Mouse (Mus musculus) layer of hippocampus, postnatal 36 days (tissue): Measurements from ENCODE around the gene Hnrnpll. TPM values are rescaled to one million over a fixed set of nuclear protein-coding genes. Genes with fewer than 3 reads are reported as not detected.
"Not testable (repeated sequence)": the region's sequence is repeated elsewhere in the genome, so short reads cannot be mapped to it uniquely, and the experiment has no call there.

ENCODE experiments used
- DNase-seq, 2 experiments: peaks; one replicate each; pipeline ENCODE4 v3.0.0; 2022
- total RNA-seq, 2 experiments: library from RNA; stranded (reverse); gene quantifications; 2 replicates each; pipeline ENCODE4 v1.2.3; 2021

Gene Hnrnpll
- total RNA-seq, 2 experiments from 2014 or later, result 62.3 to 66.0 TPM

DNA sequence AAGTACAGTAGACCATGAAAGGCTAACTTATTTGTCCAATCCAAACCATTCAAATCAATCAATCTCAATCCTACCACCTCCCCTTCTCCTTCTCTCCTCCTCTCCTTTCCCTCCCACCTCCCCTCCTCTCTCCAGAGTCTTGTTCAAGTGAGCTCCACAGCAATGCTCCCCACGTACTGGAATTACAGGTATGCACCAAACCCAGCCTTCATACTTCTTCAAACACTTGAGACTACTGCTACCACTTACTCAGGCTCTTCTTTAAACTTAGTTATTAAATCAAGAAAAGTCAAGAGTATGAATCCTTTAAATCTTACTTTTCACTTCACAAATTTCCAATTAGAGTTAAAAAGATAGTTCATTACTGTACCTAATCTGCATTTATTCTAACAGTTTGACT, 3.6 kb downstream of the Hnrnpll start:
- DNase-seq, result no peak

DNA sequence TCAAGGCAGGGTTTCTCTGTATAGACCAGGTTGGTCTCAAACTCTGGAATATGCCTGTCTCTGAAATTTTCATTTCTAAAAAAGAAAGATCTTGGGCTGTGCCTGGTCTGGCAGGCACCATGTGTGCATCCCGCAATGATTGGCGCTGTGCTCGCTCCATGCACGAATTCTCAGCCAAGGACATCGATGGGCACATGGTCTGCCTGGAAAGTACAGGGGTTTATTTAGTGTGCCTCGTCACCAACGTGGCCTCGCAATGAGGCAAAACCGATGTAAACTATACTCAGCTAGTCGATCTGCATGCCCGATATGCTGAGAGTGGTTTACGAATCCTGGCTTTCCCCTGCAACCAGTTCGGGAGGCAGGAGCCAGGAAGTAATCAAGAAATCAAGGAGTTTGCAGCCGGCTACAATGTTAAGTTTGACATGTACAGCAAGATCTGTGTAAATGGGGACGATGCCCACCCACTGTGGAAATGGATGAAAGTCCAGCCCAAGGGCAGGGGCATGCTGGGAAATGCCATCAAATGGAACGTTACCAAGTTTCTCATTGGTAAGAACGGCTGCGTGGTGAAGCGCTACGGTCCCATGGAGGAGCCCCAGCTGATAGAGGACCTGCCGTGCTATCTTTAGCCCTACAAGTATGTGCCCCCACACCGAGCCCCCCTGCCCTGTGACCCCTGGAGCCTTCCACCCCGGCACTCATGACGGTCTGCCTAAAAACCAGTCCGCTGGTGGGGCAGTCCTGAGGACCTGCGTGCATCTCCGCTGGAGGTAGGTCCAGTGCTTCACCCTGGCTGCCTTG, 8.0 kb downstream of the Hnrnpll start:
- DNase-seq, result peak; percentile 40 to 43

- DNase-seq, result no peak
These were observed 10.5 kb downstream of the Hnrnpll start for GRCm38 (mm10) chr17:80051682-80052081.

GRCm38 (mm10) chr17:80049300-80049699, 12.8 kb downstream of the Hnrnpll start:
- DNase-seq, result not testable (repeated sequence)

DNA sequence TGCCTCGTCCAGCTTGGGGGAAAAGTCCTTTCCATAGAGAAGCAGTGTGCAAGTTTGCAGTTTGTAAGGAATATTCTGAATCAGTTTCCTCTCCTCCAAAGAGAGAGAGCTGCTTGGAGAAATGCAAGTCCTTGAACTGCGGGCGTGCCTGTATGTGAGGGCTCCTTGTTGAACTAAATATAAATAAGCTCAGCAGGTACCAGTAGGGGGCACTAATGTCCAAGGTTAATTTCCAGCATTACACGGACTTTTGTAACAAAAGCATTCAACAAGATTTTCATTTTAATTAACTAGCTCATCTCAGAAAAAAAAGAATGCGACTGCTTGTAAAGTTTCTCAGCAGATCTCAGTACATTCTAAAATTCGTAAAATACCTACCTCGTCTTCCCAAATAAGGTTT, 13.9 kb downstream of the Hnrnpll start:
- DNase-seq, result peak in 1 of 2 experiments; percentile 51

GRCm38 (mm10) chr17:80041739-80042138, 20.4 kb downstream of the Hnrnpll start:
- DNase-seq, result no peak

GRCm38 (mm10) chr17:80028675-80029074, 33.5 kb downstream of the Hnrnpll start:
- no peak for DNase-seq

- DNase-seq, result no peak
These were observed 35.8 kb downstream of the Hnrnpll start for GRCm38 (mm10) chr17:80026189-80026936.

DNA sequence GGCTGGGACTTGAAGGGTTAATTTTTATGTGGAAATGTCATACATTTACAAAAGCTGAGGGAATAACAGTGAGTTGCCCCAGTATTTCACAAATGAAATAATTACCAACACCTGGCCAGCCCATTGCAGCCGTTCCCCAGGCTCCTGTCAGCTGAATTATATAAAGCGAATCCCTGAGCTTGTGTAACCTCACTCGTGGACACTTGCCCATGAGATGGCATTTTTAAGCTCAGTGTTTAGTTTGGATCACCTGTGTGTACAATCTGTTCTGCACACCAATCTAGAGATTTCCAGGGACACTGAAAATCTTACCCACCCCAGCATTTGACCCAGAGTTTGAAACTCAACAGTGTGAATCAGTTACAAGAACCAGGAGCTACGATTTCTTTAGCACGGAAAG, 40.0 kb downstream of the Hnrnpll start:
- no peak for DNase-seq

DNA sequence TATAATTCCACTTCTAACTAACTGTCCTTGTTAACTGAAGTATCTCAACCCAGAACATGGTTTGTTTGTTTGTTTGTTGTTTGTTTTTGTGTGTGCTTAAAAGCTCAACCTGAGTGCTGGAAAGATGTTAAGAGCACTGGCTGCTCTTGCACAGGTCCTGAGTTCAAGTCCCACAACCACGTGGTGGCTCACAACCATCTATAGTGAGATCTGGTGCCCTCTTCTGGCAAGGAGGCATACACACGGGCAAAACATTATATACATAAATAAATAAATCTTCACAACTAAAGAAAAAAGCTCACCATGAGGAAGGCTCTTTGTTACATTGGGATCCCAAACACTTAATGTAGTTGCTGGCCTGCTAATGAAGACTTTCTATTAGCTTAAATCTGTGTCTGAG, 41.6 kb downstream of the Hnrnpll start:
- no peak for DNase-seq

DNA sequence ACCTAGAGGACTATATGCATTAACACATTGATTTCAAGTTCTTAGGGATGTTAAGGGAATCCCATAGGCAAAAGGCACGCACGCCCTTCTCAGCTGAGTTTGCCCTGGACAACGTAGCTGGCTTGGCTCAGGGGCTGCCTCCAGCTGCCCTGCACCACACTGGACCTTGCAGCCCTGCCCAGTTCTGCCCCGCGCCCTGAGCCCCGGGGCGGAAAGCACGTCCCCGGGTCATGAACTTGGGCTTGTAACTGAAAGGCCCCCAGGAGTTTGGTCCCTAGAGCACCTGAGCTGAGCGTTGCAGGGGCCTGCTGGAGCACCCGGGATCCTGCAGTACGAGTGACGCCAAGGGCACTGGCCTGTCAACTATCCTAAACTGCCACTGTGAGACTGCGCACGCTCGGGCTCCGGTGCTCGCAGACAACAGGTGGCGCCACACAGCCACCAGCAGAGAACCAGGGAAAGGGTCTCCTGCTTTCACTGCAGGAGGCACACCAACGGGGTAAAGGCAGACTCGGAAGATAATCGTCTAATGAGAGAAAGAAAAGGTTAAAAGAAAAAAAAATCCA, 43.1 kb downstream of the Hnrnpll start:
- no peak for DNase-seq

GRCm38 (mm10) chr17:80018239-80018975, 43.7 kb downstream of the Hnrnpll start:
- DNase-seq, result no peak

DNA sequence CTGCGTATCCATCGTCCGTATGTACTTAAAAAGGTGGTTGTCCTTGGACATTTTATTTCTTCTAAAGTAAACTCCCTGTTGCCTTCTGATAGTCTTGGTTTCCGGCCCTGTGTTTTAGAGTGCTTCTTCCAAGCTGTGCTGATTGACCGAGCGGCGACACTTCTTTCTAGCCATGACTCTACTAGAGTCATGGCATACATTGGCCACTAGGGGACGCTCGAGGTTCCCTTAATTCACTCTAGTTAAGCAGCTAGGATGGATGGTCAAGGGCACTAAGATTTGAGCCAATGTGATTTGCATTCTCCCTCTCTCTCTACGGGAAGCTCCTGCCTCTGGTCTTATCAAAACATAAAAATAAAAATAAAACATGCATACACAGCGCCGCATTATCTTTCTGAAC, 44.7 kb downstream of the Hnrnpll start:
- DNase-seq, result peak; percentile 36 to 43

GRCm38 (mm10) chr17:80016400-80016799, 45.7 kb downstream of the Hnrnpll start:
- not testable (repeated sequence) for DNase-seq

DNA sequence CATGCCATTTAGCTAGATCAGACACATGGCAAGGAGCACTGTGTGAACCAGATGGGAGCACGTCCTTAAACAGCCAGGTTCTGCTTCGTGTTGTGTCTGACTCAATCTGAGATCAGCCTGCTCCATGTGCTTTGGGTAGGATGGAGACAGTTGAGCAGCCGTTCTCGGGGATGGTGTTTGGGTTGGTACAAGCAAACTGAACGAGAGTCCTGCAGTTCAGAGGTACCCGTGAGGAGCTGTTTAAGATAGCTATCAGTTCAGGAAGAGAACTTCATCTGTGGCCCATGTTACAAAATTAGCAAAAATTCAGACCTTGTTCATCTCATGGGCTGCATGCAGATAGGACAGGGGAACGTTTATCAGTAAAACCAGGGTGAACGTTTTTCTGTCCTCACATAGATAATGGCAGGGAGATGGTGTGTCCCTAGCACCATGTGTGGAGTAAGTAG, 47.7 kb downstream of the Hnrnpll start:
- DNase-seq, result no peak

- no peak for DNase-seq
These were observed 52.2 kb downstream of the Hnrnpll start for GRCm38 (mm10) chr17:80009926-80010325.

- no peak for DNase-seq
These were observed 53.3 kb downstream of the Hnrnpll start for GRCm38 (mm10) chr17:80008847-80009246.

GRCm38 (mm10) chr17:80004345-80005239, 57.5 kb downstream of the Hnrnpll start:
- DNase-seq, result peak in 1 of 2 experiments; percentile 32

DNA sequence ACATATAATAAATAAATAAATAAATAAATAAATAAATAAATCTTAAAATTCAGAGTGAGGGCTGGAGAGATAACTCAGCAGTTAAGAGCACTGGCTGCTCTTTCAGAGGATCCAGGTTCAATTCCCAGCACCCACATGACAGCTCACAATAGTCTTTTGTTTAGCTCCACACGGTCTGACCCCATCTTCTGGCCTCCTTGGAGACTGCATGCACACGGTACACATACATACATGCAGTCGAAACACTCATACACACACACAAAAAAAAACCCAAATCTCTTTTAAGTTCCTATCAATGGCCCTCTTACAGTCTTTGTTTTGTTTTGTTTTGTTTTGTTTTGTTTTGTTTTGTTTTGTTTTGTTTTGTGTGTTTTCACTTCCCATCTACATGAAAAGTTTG, 58.3 kb downstream of the Hnrnpll start:
- not testable (repeated sequence) for DNase-seq

- DNase-seq, result no peak
These were observed 59.7 kb downstream of the Hnrnpll start for GRCm38 (mm10) chr17:80002385-80002852.

- DNase-seq, result no peak
These were observed 62.5 kb downstream of the Hnrnpll start for GRCm38 (mm10) chr17:79999631-80000030.
